Mouse (Mus musculus): ENCODE measurements around the gene Pacrg.

Gene Pacrg

GRCm38 (mm10) chr17:10493124-10493523 is 347.0 kb downstream of the Pacrg start:
- DNase-seq (ENCODE audit: low read depth, low spot score): no peak

- DNase-seq (ENCODE audit: low read depth, low spot score): no peak
Observed at GRCm38 (mm10) chr17:10490374-10491169, 349.5 kb downstream of the Pacrg start.

- DNase-seq (ENCODE audit: low read depth, low spot score): no peak
Observed at GRCm38 (mm10) chr17:10488873-10489272, 351.2 kb downstream of the Pacrg start.

DNA sequence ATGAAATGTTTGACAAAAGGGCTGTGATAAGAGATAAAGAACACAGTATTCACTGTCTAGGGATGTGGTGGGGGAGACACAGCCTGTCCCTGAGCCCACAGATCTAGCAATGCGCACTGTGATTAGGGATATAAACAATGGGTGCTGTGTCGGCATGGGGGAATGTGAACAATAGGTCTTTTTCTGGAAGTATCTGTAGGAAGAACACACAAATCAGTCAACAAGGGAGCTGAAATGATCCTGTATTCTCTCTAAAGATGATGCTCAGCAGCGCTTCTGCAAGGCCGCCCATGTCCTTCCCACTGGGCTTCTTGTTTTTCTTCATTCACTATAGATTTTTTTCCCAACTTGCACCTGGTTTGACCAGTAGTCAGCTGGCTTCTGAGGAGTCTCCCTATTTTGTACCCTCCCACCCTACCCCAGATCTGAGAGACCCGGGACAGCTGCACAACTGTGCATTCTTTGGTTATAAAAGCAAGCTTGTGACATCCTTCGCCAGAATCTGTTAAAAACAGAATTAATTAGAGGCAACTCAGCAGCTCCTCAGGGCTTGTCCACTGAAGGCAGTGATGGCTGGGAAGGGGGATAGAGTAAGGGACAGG is 356.1 kb downstream of the Pacrg start:
- DNase-seq (ENCODE audit: low read depth, low spot score): no peak

- no peak for DNase-seq (ENCODE audit: low read depth, low spot score)
Observed at GRCm38 (mm10) chr17:10481081-10481480, 359.0 kb downstream of the Pacrg start.

- DNase-seq (ENCODE audit: low read depth, low spot score): no peak
Observed at GRCm38 (mm10) chr17:10479020-10479707, 360.9 kb downstream of the Pacrg start.

GRCm38 (mm10) chr17:10478377-10478776 is 361.7 kb downstream of the Pacrg start:
- no peak for DNase-seq (ENCODE audit: low read depth, low spot score)

DNA sequence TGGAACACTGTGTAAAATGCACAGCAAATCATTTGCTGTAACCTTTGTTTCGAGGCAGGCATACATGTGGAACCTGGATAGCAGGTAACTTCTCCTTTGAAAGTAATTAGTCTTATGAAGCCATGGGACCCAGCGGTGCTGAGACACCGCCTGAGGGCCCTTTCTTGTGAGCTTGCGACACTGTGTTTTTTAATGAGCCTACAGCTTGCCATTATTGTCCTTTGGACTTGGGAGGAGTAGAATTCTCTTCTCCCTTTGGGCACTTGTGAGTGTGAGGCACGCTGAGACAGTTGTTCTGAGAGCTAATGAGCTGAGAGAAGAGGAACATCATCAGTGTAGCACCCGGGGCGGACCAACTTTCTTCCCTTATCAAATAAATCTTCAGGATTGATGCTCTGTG is 363.3 kb downstream of the Pacrg start:
- DNase-seq (ENCODE audit: low read depth, low spot score): no peak

GRCm38 (mm10) chr17:10474972-10475371 is 365.1 kb downstream of the Pacrg start:
- DNase-seq (ENCODE audit: low read depth, low spot score): no peak

DNA sequence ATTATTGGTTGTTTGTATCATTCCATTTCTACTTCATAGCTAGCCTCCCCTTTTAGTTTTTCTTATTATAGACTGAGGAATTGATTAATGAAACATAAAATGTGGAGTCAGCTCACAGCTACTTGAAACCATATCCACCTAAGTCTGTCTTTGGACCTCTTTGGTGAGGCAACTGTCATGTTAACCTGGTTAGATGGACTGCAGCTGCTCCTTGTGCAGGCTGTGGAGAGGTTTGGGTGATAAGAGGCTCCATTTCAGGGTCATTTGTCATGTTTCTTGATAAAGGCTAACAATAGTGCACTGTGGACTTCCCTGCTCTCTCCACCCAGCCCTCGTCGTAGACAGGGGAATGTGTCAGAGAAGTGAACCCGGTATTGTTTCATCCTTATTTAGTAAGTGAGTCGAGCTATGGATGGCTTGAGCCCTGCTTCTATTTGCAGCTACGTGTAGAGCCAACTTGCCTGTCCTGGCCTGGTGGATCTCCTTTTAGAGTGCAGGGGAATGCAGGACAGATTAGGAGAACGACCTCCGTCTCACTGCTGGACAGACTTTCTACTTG is 366.2 kb downstream of the Pacrg start:
- DNase-seq (ENCODE audit: low read depth, low spot score): no peak

GRCm38 (mm10) chr17:10473175-10473574 is 366.9 kb downstream of the Pacrg start:
- DNase-seq (ENCODE audit: low read depth, low spot score): no peak

GRCm38 (mm10) chr17:10469874-10470568 is 370.1 kb downstream of the Pacrg start:
- DNase-seq (ENCODE audit: low read depth, low spot score): no peak

- no peak for DNase-seq (ENCODE audit: low read depth, low spot score)
Observed at GRCm38 (mm10) chr17:10467102-10467501, 373.0 kb downstream of the Pacrg start.

DNA sequence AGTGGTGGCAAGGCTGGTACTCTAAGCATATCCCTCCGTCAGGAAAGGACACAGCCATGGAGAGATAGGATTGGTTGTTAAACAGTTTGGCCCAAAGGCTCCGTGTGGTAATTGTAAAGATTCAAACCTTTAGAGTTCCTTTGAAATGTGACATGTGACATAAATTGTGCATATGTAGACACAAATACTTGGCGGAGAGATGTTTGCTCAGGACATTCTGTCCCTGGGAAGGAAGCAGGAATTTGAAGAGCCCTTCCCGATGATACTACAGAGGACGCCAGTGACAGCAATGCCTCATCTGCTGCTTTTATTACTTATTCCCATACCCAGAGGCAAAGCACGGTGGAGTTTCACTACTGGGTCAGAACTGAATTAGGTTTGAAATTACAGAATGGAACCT is 374.6 kb downstream of the Pacrg start:
- DNase-seq (ENCODE audit: low read depth, low spot score): no peak

GRCm38 (mm10) chr17:10464700-10465099 is 375.4 kb downstream of the Pacrg start:
- DNase-seq (ENCODE audit: low read depth, low spot score): no peak

DNA sequence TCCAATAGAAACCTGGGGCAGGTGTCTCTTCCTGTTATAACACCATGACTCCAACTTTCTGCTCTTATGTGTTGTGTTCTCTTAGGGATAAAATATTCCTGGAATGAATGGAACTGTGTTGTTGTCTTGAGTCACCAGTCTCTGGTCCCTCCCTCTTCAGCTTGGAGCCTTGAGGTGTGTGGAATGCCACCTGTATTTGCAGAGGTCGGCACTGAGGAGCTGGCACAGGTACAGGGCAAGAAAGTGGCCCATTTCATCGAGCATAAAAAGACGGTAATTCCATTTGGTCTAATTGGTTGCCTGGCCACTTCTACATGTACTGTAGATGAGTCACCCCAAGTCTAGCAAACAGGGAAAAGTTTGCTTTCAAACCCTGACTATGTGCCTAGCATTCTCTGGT is 376.5 kb downstream of the Pacrg start:
- no peak for DNase-seq (ENCODE audit: low read depth, low spot score)

DNA sequence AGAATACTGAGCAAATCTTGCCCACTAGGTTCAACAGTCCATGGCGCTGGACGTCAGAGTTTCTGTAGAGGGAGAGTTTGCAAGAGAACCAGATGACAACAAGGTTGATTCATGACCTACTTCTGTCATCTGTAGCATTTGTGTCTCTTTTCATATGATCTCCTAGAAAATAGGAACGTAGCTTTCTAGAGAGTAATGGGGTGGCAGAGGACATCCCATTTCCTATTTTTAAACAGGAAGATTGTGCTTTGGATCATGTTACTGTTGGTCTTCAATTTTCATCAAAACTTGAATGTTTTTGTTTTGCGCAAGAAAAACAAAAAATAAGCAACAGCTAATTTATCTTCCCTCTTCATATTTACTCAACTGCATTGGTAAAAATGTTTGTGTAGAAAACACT is 379.2 kb downstream of the Pacrg start:
- no peak for DNase-seq (ENCODE audit: low read depth, low spot score)

DNA sequence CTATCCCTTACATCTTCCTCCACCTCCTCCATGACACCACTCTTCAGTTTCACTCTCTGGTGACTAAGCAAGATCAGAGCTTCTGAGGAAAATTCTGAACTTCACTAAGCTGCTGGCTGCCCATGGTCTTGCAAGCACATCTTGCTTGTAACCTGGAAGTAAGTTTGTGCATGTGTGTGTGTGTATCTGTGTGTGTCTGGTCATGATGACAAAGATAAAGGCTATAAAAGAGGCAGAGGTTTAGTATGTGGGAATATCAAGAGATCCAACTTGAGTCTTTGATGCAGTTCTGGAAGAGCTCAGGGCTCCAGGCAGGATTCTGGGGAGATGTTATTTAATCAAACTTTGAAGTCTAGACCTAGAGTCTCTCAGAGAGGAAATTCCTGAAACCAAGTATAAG is 381.4 kb downstream of the Pacrg start:
- DNase-seq (ENCODE audit: low read depth, low spot score): no peak

DNA sequence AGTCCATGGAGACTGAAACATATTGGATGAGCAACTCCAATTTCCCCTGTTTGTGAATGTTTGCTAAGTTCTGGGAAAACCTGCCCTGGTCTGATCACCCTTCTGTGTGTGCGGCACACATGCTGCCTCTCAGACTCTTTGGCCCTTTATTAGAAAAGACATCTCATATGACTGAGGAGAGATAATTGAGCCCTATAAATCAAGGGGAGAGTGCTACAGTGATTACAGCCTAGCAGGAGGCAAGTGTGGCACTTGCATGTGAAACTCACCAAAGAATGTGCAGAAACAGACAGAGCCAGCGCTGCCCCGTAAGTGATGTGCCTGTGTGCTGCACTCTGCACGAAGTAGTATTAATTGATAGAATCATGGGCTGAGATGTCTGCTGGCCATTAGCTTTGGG is 383.7 kb downstream of the Pacrg start:
- no peak for DNase-seq (ENCODE audit: low read depth, low spot score)

- no peak for DNase-seq (ENCODE audit: low read depth, low spot score)
Observed at GRCm38 (mm10) chr17:10455961-10456360, 384.1 kb downstream of the Pacrg start.

DNA sequence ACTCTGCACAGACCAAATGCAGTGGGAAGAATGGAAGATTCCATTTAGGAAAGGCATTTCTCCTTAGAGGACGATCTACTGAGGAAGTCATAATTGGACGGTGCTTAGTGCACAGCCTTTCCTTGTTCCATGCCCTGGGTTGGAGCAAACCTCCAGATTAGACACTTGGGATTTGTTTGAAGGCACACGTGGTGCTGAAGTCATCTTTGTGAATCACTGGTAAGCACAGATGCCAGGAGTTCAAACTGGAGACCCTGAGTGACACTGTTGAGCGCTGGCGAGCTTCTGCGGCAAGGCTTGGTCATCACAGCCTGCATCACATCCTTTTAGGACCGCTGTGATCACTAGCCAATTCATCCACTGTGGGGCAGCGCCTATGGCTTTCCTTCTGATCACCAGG is 385.7 kb downstream of the Pacrg start:
- no peak for DNase-seq (ENCODE audit: low read depth, low spot score)

GRCm38 (mm10) chr17:10452801-10453200 is 387.3 kb downstream of the Pacrg start:
- DNase-seq (ENCODE audit: low read depth, low spot score): no peak

Data from retina, postnatal 7 days (tissue).